In the genomic region with DNA sequence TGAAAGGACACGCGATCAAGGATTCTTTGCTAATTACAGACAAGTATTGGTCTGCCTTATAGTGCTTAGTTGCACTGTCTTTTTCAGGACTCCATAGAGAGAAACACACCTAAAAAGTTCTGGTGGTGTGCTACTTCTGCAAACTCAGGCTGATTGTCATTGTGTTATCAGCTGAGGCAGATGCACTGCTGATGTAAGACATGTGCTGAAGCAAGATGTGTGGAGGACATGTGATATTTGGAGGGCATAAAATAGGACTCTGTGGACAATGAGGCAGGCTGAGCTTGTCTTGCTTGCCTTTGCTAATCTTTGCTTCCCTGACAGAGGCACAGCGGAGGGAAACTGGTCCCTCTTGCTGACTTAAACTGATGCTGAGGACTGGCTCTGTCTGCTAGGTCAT, we compare ENCODE assay signal across 12 mouse cellular contexts.
"Had no signal": no experiment of that assay in that cellular context is flagged by ENCODE, and none has a peak within 500 bp of the region (broad histone marks: within the 10 kb centered on the region; RNA-seq: fewer than 3 reads in every experiment).

No protein-coding gene starts in this region.

- H3K4me3 ChIP-seq: left cerebral cortex, adult 2 months; liver, embryonic 15.5 days; lung, embryonic 15.5 days had no signal

- DNase-seq: kidney, adult 2 months; kidney, postnatal 25 days; layer of hippocampus, postnatal 36 days; lung, adult 18-20 months; lung, postnatal 10 days; lung, postnatal 36 days; midbrain, embryonic 14.5 days; thymus, adult 18-20 months; thymus, postnatal 36 days had no signal

- H3K4me1 ChIP-seq: liver, embryonic 15.5 days; lung, embryonic 15.5 days had no signal

- H3K27me3 ChIP-seq: liver, embryonic 15.5 days; lung, embryonic 15.5 days had no signal

- H3K9me3 ChIP-seq: liver, embryonic 15.5 days; lung, embryonic 15.5 days had no signal

- H3K36me3 ChIP-seq: liver, embryonic 15.5 days; lung, embryonic 15.5 days had no signal
